Mouse (Mus musculus) forebrain, embryonic 16.5 days (tissue): ENCODE results near the gene Necab2. TPM values are rescaled to one million over a fixed set of nuclear protein-coding genes. Genes with fewer than 3 reads are reported as not detected.

Source experiments
- ATAC-seq: fragments of 200-750 bp; cut with Nextera tagmentation; 2 replicates; pipeline ENCODE4 v1.8.0; 2017; ENCODE audit warnings: mild to moderate bottlenecking, moderate library complexity
- H3K27ac ChIP-seq: fragments of 300-500 bp; sonication (generic); 2 replicates; pipeline ENCODE4 v1.5.1; 2014; ENCODE audit warnings: low read length, control low read depth
- H3K27me3 ChIP-seq: fragments of 300-500 bp; sonication (generic); replicated peaks from 2 replicates; pipeline ENCODE4 v1.6.1; 2014; ENCODE audit warnings: low read length; ENCODE audit not compliant: control insufficient read depth, insufficient read depth
- H3K36me3 ChIP-seq: fragments of 300-500 bp; sonication (generic); 2 replicates; pipeline ENCODE4 v1.6.1; 2014; ENCODE audit not compliant: control insufficient read depth, insufficient read depth
- H3K4me1 ChIP-seq: fragments of 300-500 bp; sonication (generic); replicated peaks from 2 replicates; pipeline ENCODE4 v1.6.1; 2014; ENCODE audit warnings: low read length; ENCODE audit not compliant: control insufficient read depth, insufficient read depth
- H3K4me2 ChIP-seq: fragments of 300-500 bp; sonication (generic); 2 replicates; pipeline ENCODE4 v1.6.1; 2014; ENCODE audit warnings: mild to moderate bottlenecking, low read length, control low read depth
- H3K4me3 ChIP-seq: fragments of 300-500 bp; sonication (generic); replicated peaks from 2 replicates; pipeline ENCODE4 v1.5.1; 2014; ENCODE audit warnings: mild to moderate bottlenecking, low read length, control low read depth
- H3K9ac ChIP-seq: fragments of 300-500 bp; sonication (generic); replicated peaks from 2 replicates; pipeline ENCODE4 v1.6.1; 2014; ENCODE audit warnings: low read depth, low read length, control low read depth
- H3K9me3 ChIP-seq: fragments of 300-500 bp; sonication (generic); 2 replicates; pipeline ENCODE4 v1.6.1; 2016; ENCODE audit warnings: low read length; ENCODE audit not compliant: control insufficient read depth
- WGBS: fragments of 180-500 bp; shearing (Covaris S2); extraction: QIAGEN DNeasy Blood & Tissue Kit; methylation state at CpG from one replicate; pipeline ENCODE4 v1.1.7; 2014; 5-methylcytosine and 5-hydroxymethylcytosine counted together
- polyA plus RNA-seq: library from polyadenylated mRNA; unstranded; fragments of >200 nt; fragmentation: Nextera tagmentation; extraction: Ambion mirVana; gene quantifications from 2 replicates; pipeline ENCODE4 v1.2.1, GENCODE M21; 2015

Gene Necab2
- polyA plus RNA-seq, 1 experiment from 2014 or later = 28.9 TPM

DNA sequence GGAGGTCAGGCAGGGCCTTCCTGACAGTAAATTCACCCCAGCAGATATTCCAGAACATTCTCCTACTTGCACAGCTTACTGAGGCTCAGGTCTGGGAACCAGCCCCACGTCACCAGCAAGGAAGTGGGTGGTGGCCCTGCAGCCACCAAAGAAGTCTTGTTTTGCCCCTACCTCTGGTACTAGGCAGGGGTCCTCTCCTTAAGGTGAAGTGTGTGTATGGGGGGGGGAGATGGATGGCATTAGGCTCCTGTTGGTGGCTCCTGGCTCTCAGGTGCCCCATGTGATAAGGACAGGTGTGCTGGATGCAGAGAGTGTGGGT lies 5.6 kb upstream of the Necab2 start:
- Histone ChIP-seq H3K9ac (no peak overlapping the region), H3K36me3 (no peaks in the 10 kb centered on the region), H3K4me1 (0 out of 2 replicates have a peak, but pooled peaks cover 5% of the 10 kb centered on the region), H3K9me3 (no peaks in the 10 kb centered on the region), H3K27me3 (no peaks in the 10 kb centered on the region), H3K4me2 (no peak overlapping the region), H3K4me3 (no peak overlapping the region), H3K27ac (no peak overlapping the region)
- ATAC-seq = peak; percentile 27; the same call in 1 of the 2 replicates
- WGBS = 53% methylated on average over 1 of the region's 1 CpGs

DNA sequence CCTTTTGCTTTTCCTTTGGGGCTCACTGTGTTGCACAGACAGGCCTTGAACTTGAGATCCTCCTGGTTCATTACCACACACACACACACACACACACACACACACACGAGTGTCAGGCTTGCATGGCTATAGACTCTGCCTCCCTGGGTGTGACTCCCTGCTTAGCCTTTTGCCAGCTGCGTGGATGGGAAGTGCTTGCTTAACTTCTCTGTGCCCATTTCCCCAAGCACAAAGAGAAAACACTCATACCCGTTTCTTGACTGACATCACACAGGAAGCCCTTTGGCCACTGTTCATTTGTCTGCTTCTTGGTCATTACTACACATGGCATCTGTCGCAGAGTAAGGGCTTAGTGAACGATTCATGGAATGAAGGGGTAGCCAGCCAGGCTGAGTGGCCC lies 4.5 kb upstream of the Necab2 start:
- Histone ChIP-seq H3K9me3 (no peaks in the 10 kb centered on the region), H3K4me1 (peaks cover 10% of the 10 kb centered on the region), H3K4me3 (no peak overlapping the region), H3K27me3 (0 out of 2 replicates have a peak, but pooled peaks cover under 1% of the 10 kb centered on the region), H3K36me3 (no peaks in the 10 kb centered on the region), H3K4me2 (no peak overlapping the region), H3K9ac (no peak overlapping the region), H3K27ac (no peak overlapping the region)
- ATAC-seq = no peak
- 72% methylated on average over 5 of the region's 5 CpGs for WGBS

DNA sequence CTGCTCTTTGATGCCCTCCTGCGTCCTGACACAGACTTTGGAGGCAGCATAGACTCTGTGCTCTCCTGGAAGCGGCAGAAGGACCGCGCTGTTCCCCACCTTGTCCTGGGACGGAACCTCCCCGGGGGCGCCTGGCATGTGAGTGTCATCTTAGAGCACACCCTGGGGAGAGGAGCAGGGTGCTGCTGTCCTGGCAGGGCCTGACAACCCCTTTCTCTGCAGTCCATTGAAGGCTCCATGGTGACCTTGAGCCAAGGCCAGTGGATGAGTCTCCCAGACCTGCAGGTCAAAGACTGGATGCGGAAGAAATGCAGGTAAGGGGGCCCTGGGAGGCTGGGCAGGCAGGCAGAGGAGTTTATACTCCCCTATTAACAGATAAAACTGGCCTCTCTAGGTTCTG lies 3.5 kb upstream of the Necab2 start:
- 95% methylated on average over 8 of the region's 8 CpGs for WGBS
- Histone ChIP-seq H3K27ac (no peak overlapping the region), H3K27me3 (0 out of 2 replicates have a peak, but pooled peaks cover 5% of the 10 kb centered on the region), H3K4me2 (no peak overlapping the region), H3K36me3 (no peaks in the 10 kb centered on the region), H3K9me3 (no peaks in the 10 kb centered on the region), H3K4me1 (peaks cover 19% of the 10 kb centered on the region), H3K4me3 (no peak overlapping the region), H3K9ac (no peak overlapping the region)
- ATAC-seq = no peak

DNA sequence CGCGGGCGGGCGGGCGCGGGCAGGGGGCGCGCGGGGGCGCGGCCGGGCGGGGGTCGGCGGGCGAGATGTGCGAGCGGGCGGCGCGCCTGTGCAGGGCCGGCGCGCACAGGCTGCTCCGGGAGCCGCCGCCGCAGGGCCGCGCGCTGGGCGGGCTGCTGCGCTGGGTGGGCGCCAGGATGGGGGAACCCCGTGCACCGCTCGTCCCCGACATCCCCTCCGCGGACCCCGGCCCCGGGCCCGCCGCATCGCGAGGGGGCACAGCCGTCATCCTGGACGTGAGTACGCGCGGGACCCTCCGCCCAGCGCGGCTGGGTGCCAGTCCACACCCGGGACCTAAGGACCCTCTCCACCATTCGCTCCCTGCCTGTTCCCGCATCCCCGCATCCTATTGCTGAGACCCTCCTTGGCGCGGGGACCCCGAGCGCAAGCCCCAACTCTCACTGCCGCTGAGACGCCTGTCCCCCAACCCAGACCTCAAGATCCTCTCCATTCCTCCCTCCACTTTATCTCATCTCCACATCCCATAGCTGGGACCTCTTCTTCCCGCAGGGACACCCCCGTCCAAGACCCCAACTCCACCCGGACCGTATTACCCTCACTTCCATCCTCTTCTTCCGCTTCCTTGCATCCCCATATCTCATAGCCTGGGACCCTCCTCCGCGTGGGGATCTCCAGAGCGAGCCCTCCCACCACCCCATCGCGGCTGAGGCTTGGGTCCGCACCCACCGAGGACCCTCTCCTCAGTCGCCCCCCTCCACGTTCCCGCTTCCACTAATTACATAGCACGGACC lies 666 bp downstream of the Necab2 start:
- Histone ChIP-seq H3K9ac (peak overlapping the region; percentile 71), H3K27ac (no peak overlapping the region), H3K27me3 (peaks cover 14% of the 10 kb centered on the region; the same call in 1 of the 2 replicates), H3K36me3 (no peaks in the 10 kb centered on the region), H3K4me1 (peaks cover 15% of the 10 kb centered on the region), H3K4me3 (peak overlapping the region; percentile 65), H3K4me2 (peak overlapping the region; percentile 90), H3K9me3 (no peaks in the 10 kb centered on the region)
- WGBS = 0% methylated on average over 34 of the region's 80 CpGs
- ATAC-seq = peak; percentile 43

DNA sequence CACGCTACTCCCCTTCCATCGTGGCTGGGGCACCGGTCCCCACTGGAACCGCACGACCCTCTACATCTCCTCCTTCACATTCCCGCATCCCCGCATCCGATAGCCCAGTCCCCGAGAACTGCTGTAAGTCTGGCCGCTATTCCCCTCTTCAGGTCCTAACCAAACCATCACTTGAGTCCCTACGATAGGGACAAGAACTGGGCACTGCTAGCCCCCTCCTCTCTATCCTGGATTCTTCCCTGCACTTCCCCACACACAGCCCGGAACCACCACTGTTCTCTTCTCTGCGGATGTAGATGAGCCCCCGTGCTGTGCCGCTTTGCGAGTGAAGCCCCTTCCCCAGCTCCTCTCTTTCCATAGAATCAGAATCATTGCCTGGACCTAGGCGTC lies 1.3 kb downstream of the Necab2 start:
- Histone ChIP-seq H3K27ac (no peak overlapping the region), H3K4me3 (peak overlapping the region; percentile 65), H3K4me1 (peaks cover 15% of the 10 kb centered on the region), H3K9ac (peak overlapping the region; percentile 71), H3K4me2 (peak overlapping the region; percentile 90), H3K27me3 (peaks cover 14% of the 10 kb centered on the region; the same call in 1 of the 2 replicates), H3K9me3 (no peaks in the 10 kb centered on the region), H3K36me3 (no peaks in the 10 kb centered on the region)
- WGBS = under 1% methylated on average over 16 of the region's 17 CpGs
- 0 out of 2 replicates have a peak, but pooled peaks have one; percentile 8 for ATAC-seq

DNA sequence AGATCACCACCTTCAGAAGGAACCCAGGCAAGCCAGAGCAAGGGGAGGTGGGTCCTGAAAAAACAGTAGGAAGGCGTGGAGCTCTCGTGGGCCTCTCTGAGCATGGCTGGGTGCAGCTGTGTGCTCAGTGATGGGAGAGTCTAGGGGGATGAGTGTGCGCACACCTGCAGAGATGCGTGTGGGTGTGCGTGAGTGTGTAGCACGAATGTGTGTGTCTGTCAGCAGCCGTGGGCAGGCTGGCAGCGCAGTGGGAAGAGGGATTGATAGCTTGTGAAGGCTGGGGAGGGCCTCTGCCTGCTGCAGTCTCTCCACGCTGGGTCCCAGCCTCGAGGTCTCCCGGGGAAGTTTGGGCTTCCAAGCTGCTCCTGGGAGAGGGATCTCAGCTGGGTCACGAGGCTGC lies 3.1 kb downstream of the Necab2 start:
- Histone ChIP-seq H3K4me2 (no peak overlapping the region), H3K4me3 (no peak overlapping the region), H3K9ac (no peak overlapping the region), H3K27ac (no peak overlapping the region), H3K36me3 (no peaks in the 10 kb centered on the region), H3K9me3 (no peaks in the 10 kb centered on the region), H3K4me1 (peaks cover 15% of the 10 kb centered on the region), H3K27me3 (peaks cover 14% of the 10 kb centered on the region; the same call in 1 of the 2 replicates)
- no peak for ATAC-seq
- 83% methylated on average over 12 of the region's 12 CpGs for WGBS

DNA sequence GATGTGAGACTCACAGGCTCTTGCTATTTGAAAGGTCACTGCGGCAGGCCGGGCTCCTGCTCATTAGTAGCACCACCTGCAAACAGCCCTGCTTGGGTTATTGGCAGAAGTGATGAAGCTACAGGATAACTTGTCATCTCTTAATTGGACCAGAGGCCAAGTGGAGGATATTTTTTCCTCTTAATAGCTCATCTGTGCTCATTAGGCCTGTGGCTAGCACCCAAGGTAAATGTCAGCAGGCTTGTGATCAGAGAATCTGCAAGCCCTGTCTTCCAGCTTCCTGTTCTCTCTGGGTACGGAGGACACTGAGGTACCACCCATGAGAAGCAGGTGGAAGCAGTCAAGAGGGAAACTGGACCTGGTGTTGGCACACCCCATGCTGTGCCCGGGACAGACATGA lies 4.6 kb downstream of the Necab2 start:
- 80% methylated on average over 4 of the region's 4 CpGs for WGBS
- Histone ChIP-seq H3K9ac (no peak overlapping the region), H3K9me3 (no peaks in the 10 kb centered on the region), H3K4me1 (peaks cover 15% of the 10 kb centered on the region), H3K27ac (no peak overlapping the region), H3K4me3 (no peak overlapping the region), H3K36me3 (no peaks in the 10 kb centered on the region), H3K27me3 (peaks cover 14% of the 10 kb centered on the region; the same call in 1 of the 2 replicates), H3K4me2 (no peak overlapping the region)
- no peak for ATAC-seq

DNA sequence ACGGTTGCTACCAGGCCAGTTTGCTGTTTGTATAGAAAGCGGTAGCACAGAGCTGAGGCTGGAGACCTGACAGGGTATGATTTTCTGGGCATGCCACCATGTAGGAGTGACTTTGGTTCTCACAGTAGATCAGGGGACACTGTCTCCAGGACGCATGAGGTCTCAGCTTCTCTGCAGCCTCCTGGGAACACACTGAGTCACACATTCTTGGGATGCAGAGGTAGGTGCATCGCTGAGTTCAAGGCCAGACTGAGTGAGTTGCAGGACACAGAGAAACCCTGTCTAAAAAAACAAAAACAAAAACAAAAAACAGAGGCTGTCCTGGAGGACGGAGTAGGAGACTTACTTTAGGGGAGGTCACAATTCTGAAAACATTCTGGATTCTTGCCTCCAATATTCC lies 6.4 kb downstream of the Necab2 start:
- Histone ChIP-seq H3K4me2 (no peak overlapping the region), H3K36me3 (no peaks in the 10 kb centered on the region), H3K27me3 (peaks cover 9% of the 10 kb centered on the region; the same call in 1 of the 2 replicates), H3K9me3 (no peaks in the 10 kb centered on the region), H3K4me1 (peaks cover 2% of the 10 kb centered on the region; the same call in 1 of the 2 replicates), H3K9ac (no peak overlapping the region), H3K4me3 (no peak overlapping the region), H3K27ac (no peak overlapping the region)
- WGBS = 94% methylated on average over 5 of the region's 5 CpGs
- no peak for ATAC-seq

DNA sequence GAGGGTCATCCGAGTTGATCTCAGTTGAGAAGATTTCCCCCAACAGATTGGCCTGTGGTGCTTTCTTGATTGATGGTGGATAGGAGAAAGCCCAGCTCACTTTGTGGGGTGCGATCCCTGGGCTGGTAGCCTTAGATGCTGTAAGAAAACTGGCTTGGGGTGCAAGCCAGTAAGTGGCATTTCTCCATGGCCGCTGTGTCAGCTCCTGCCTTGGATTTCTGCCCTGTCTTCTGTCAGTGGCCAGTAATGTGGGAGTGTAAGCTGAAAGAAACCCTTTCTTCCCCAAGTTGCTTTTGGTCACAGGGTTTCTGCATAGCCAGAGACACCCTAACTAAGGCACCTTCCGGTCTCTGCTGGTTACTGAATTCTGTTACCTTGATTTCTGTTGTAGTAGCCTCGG lies 9.5 kb downstream of the Necab2 start:
- H3K36me3 ChIP-seq = no peaks in the 10 kb centered on the region
- H3K27ac ChIP-seq = no peak overlapping the region
- H3K4me3 ChIP-seq = no peak overlapping the region
- no peak overlapping the region for H3K9ac ChIP-seq
- H3K9me3 ChIP-seq = no peaks in the 10 kb centered on the region
- WGBS = 79% methylated on average over 5 of the region's 5 CpGs
- no peaks in the 10 kb centered on the region for H3K27me3 ChIP-seq
- H3K4me1 ChIP-seq = peaks cover 11% of the 10 kb centered on the region
- H3K4me2 ChIP-seq = no peak overlapping the region
- ATAC-seq = no peak
